Mouse (Mus musculus) erythroblast, embryonic 14.5 days (primary cell): ENCODE results near the gene Rp2. TPM values are rescaled to one million over a fixed set of nuclear protein-coding genes. Genes with fewer than 3 reads are reported as not detected.
"Not testable (repeated sequence)": the region's sequence is repeated elsewhere in the genome, so short reads cannot be mapped to it uniquely, and the experiment has no call there.

ENCODE experiments used
- H3K27me3 ChIP-seq: 2 replicates; pipeline ENCODE4 v1.6.1; 2012; ENCODE audit warnings: inconsistent platforms; ENCODE audit not compliant: control insufficient read depth
- H3K36me3 ChIP-seq: 2 replicates; pipeline ENCODE4 v1.6.1; 2012; ENCODE audit warnings: mild to moderate bottlenecking, inconsistent platforms; ENCODE audit not compliant: control insufficient read depth
- H3K4me1 ChIP-seq: 2 replicates; pipeline ENCODE4 v1.6.1; 2012; ENCODE audit warnings: inconsistent platforms; ENCODE audit not compliant: control insufficient read depth
- H3K4me3 ChIP-seq: replicated peaks from 2 replicates; pipeline ENCODE3; 2012; ENCODE audit warnings: moderate library complexity, mild to moderate bottlenecking, inconsistent platforms
- H3K9me3 ChIP-seq: 2 replicates; pipeline ENCODE4 v1.6.1; 2012; ENCODE audit warnings: low read length, inconsistent platforms, mixed read lengths; ENCODE audit not compliant: control insufficient read depth
- GATA1 ChIP-seq: IDR thresholded peaks from 2 replicates; pipeline ENCODE4 v1.6.1; 2012; ENCODE audit warnings: low read length, inconsistent platforms, mixed read lengths
- TAL1 ChIP-seq: IDR thresholded peaks from 3 replicates; pipeline ENCODE4 v1.6.1; 2012; ENCODE audit warnings: low read length, inconsistent platforms, mixed read lengths
- polyA plus RNA-seq: library from polyadenylated mRNA; stranded (reverse); fragments of >175 nt; gene quantifications from 2 replicates; pipeline ENCODE4 v1.2.3, GENCODE M21; 2012

Gene Rp2
- 0.26 and 0.36 TPM in 2 replicates for polyA plus RNA-seq

DNA sequence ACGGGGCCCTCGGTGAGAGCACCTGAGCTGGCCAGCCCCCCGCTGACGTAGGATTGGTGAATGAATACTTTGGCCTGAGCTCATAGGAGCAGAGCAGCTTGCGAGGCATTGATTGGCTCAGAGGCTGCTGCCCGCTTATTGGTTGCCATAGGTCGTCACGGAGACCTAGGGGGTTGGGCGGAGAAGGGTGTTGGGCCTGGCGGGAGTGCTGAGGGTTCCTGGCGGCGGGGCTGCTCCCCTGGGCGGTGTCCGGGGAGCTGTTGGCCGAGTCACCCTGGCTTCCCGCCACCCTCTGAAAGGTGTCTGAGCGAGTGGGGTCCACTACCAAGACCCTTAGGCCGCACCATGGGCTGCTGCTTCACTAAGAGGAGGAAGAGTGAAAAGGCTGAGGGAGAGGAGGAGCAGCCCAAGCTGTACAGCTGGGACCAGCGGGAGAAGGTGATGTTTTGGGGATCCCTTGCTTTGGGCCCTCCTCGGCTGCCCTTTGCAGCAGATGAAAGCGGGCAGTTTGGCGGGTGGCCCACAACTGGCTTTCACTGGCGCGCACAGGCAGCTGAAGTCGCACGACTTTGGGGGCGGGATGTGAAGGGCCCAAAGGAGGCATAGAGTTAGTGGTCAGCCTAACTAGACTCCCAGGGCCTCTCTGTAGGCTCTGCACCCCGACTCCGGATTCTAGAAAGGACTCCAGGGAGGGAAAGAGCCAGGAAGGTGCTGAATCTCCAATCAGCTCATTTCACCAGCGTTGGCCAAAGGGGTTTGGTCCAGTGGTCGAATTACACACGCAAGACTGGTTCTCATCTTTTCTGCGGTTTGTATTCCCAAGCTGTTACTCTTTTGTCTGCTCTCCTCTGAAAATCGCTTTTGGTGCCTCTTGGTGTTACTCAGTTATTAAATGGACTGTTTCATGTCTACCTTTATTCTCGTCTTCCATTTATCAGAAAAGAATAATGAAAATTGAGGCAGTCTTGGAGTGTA is at the start of gene Rp2:
Gene Rp2 (plus strand): TSS at position 91 of the 975 bp plus-strand sequence.
- Histone ChIP-seq H3K4me1 (peaks cover 16% of the 10 kb centered on the region), H3K36me3 (no peaks in the 10 kb centered on the region), H3K27me3 (no peaks in the 10 kb centered on the region), H3K4me3 (peak within 1 kb of the TSS; percentile 86), H3K9me3 (no peaks in the 10 kb centered on the region)
- TF ChIP-seq GATA1 (no peak), TAL1 (no peak)

GRCm38 (mm10) chrX:20332756-20333155 is 31.5 kb upstream of the Rp2 start:
- H3K9me3 ChIP-seq, result no peaks in the 10 kb centered on the region
- no peaks in the 10 kb centered on the region for H3K36me3 ChIP-seq
- no peak for TF ChIP-seq TAL1
- TF ChIP-seq GATA1, result no peak
- H3K4me3 ChIP-seq, result no peak overlapping the region
- H3K4me1 ChIP-seq, result no peaks in the 10 kb centered on the region
- H3K27me3 ChIP-seq, result no peaks in the 10 kb centered on the region

DNA sequence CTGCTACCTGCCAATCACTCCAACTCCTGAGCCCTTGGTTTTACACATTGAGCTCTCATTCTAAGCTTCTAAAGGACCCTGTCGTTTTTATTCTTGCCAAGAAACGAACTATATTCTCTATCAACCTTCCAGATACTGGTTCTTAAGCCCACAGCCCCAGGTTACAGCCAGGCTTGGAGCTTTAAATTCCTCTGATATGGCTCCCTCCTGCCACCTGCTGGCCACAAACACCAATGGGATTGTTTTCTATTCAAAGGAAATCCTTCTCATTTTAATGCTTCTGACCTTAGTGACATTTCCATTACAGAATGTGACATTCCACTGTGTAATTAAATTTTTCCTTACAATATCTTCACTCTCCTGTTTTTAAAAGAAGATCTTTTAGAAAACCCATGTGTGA is 28.6 kb upstream of the Rp2 start:
- H3K36me3 ChIP-seq, result no peaks in the 10 kb centered on the region
- no peaks in the 10 kb centered on the region for H3K27me3 ChIP-seq
- TF ChIP-seq GATA1 (no peak), TAL1 (no peak)
- H3K4me3 ChIP-seq, result no peak overlapping the region
- H3K9me3 ChIP-seq, result no peaks in the 10 kb centered on the region
- no peaks in the 10 kb centered on the region for H3K4me1 ChIP-seq

GRCm38 (mm10) chrX:20344980-20345379 is 19.3 kb upstream of the Rp2 start:
- no peaks in the 10 kb centered on the region for H3K9me3 ChIP-seq
- no peaks in the 10 kb centered on the region for H3K36me3 ChIP-seq
- H3K27me3 ChIP-seq, result no peaks in the 10 kb centered on the region
- H3K4me1 ChIP-seq, result no peaks in the 10 kb centered on the region
- no peak for TF ChIP-seq TAL1
- TF ChIP-seq GATA1, result no peak
- no peak overlapping the region for H3K4me3 ChIP-seq

DNA sequence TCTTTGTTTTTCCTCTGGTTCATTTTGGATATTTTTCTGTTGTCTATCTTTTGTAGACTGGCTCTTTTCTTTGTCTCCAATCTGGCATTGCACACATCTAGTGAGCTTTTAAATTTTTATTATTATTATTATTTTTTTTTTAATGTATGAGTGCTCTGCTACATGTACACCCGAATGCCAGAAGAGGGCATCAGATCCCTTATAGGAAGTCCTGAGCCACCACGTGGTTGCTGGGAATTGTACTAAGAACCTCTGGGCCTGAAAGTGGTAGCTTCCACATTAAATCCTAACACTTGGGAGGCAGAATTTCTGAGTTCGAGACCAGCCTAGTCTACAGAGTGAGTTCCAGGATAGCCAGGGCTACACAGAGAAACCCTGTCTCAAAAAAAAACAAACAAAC is 17.9 kb upstream of the Rp2 start:
- Histone ChIP-seq H3K4me1 (no peaks in the 10 kb centered on the region), H3K36me3 (no peaks in the 10 kb centered on the region), H3K4me3 (no peak overlapping the region), H3K27me3 (no peaks in the 10 kb centered on the region), H3K9me3 (no peaks in the 10 kb centered on the region)
- TF ChIP-seq GATA1, result no peak
- TF ChIP-seq TAL1, result no peak

DNA sequence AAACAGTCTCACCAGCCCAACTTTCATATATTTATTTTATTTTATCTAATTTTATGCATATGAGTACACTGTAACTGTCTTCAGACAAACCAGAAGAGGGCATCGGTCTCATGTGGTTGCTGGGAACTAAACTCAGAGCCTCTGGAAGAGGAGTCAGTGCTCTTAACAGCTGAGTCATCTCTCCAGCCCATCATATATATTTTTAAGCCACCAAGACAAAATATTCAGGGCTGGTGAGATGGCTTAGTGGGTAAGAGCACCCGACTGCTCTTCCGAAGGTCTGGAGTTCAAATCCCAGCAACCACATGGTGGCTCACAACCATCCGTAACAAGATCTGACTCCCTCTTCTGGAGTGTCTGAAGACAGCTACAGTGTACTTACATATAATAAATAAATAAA is 14.0 kb upstream of the Rp2 start:
- H3K9me3 ChIP-seq, H3K27me3 ChIP-seq, H3K4me1 ChIP-seq, H3K4me3 ChIP-seq, H3K36me3 ChIP-seq: not testable (repeated sequence)

GRCm38 (mm10) chrX:20355283-20355682 is 9.0 kb upstream of the Rp2 start:
- Histone ChIP-seq H3K4me1 (0 out of 2 replicates have a peak, but pooled peaks cover 1% of the 10 kb centered on the region), H3K9me3 (no peaks in the 10 kb centered on the region), H3K4me3 (no peak overlapping the region), H3K36me3 (no peaks in the 10 kb centered on the region), H3K27me3 (no peaks in the 10 kb centered on the region)
- no peak for TF ChIP-seq GATA1
- no peak for TF ChIP-seq TAL1

DNA sequence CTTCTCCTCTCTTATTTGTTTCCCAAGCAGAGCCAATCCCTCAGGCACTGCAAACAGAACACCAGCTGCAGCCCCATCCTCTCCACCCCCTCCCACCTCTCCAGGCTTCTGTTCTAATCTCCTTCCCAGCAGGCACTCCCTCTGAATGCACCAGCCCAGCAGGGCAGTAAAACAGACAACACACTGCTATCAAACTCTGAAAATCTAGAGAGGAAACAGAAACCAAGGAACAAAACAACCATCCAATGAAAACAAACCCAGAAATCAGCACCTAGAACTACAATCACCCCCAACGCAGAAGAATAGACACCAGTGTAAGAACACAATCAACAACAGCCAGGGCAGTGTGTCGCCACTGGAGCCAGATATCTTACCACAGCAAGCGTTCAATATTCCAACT is 8.0 kb upstream of the Rp2 start:
- Histone ChIP-seq H3K27me3 (no peaks in the 10 kb centered on the region), H3K4me3 (no peak overlapping the region), H3K9me3 (no peaks in the 10 kb centered on the region), H3K36me3 (no peaks in the 10 kb centered on the region), H3K4me1 (peaks cover 5% of the 10 kb centered on the region)
- TF ChIP-seq TAL1 (no peak), GATA1 (no peak)

DNA sequence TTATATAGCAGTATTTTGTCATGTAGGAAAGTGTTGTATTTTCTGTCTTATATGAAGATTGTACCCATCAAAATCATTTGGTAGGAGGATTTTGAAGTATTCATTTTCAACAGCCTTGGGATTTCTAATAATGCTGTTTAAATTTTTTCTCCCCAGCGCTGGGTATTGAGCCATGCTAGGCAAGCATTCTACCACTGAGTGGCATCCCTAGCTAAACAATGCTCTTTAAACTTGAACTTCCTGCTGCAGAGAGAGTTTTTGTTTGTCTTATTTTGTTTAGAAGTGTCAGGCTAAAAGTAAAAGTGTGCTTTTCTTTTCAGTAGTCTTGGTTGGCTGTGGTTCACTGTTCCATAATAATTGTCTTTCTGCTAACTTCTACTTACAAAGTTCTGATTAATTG is 1.8 kb downstream of the Rp2 start:
- Histone ChIP-seq H3K36me3 (no peaks in the 10 kb centered on the region), H3K27me3 (no peaks in the 10 kb centered on the region), H3K4me3 (peak overlapping the region; percentile 20), H3K9me3 (no peaks in the 10 kb centered on the region), H3K4me1 (peaks cover 16% of the 10 kb centered on the region)
- TF ChIP-seq TAL1 (no peak), GATA1 (no peak)
